In genomic region chr1:135882385-135883109, GRCm38 (mm10) we compare ENCODE assay signal across 8 mouse cellular contexts.
A peak's percentile ranks its signal among the peaks of the same experiment; 100 is the strongest.
DNase-seq lines count a peak whose midpoint lies in the region; ATAC-seq and TF ChIP-seq lines count a peak whose summit lies in the region.
"Had no signal": no experiment of that assay in that cellular context is flagged by ENCODE, and none has a peak within 500 bp of the region (broad histone marks: within the 10 kb centered on the region; RNA-seq: fewer than 3 reads in every experiment).

No protein-coding gene starts in this region.

- peak; percentile 59 for DNase-seq in A20 (ENCODE audit: low read depth, low spot score)
- peak; percentile 11 for DNase-seq in cerebellum, adult 11-12 months
- peak; percentile 74 to 80 for DNase-seq in kidney, postnatal 4 days
- DNase-seq in lung, postnatal 36 days: peak; percentile 79
- DNase-seq in spleen, adult 12 weeks (ENCODE audit: low spot score): peak; percentile 28

- peak; percentile 93 for ATAC-seq in frontal cortex, adult (ENCODE audit: low TSS enrichment)

- TF ChIP-seq CTCF in E14TG2a.4 (conservative IDR thresholded peaks at IDR 0.05; ENCODE audit: low read length): peak; percentile 63

- H3K27me3 ChIP-seq in E14TG2a.4 (ENCODE audit: insufficient read depth, low read length): peaks cover 48% of the 10 kb centered on the region
- H3K27me3 ChIP-seq: hindbrain, embryonic 15.5 days had no signal

- no peaks in the 10 kb centered on the region for H3K4me1 ChIP-seq in E14TG2a.4 (replicated peaks; ENCODE audit: low read depth, low read length)
- H3K4me1 ChIP-seq: hindbrain, embryonic 15.5 days had no signal

- no peaks in the 10 kb centered on the region for H3K36me3 ChIP-seq in E14TG2a.4 (ENCODE audit: insufficient read depth, low read length)
- H3K36me3 ChIP-seq: hindbrain, embryonic 15.5 days had no signal

- no peaks in the 10 kb centered on the region for H3K9me3 ChIP-seq in E14TG2a.4 (ENCODE audit: low read length)
- H3K9me3 ChIP-seq: hindbrain, embryonic 15.5 days had no signal

- no peak overlapping the region for H3K4me3 ChIP-seq in E14TG2a.4 (replicated peaks; ENCODE audit: low read length)
- H3K4me3 ChIP-seq: hindbrain, embryonic 15.5 days had no signal

Comparison
In these comparisons a context has a peak if more than half of its experiments do, and no peak if none do; other contexts are left out.
1. DNase-seq: peak in every context shown above with its lines; median percentile 79 in lung, postnatal 36 days; 77 in kidney, postnatal 4 days; 59 in A20; 28 in spleen, adult 12 weeks; 11 in cerebellum, adult 11-12 months.